Mouse (Mus musculus): ENCODE data around the gene Sox5. TPM values are rescaled to one million over a fixed set of nuclear protein-coding genes. Genes with fewer than 3 reads are reported as not detected.

Sox5 gene
- polyA plus RNA-seq, 1 experiment, result 24.3 TPM

GRCm38 (mm10) chr6:144328779-144329178 lies 453.0 kb downstream of the Sox5 start:
- Histone ChIP-seq H3K4me1 (ENCODE audit: control insufficient read depth, insufficient read depth, low read length) (no peaks in the 10 kb centered on the region), H3K4me3 (ENCODE audit: insufficient read depth, low read length) (no peak overlapping the region), H3K27ac (ENCODE audit: insufficient read depth, low read length) (no peak overlapping the region)
- TF ChIP-seq CTCF (IDR thresholded peaks at IDR 0.05; ENCODE audit: extremely low read depth, insufficient read depth, low read length) (no peak), POLR2A (IDR thresholded peaks at IDR 0.05; ENCODE audit: extremely low read depth, insufficient read depth, low read length) (no peak)

GRCm38 (mm10) chr6:144326817-144327216 lies 455.0 kb downstream of the Sox5 start:
- Histone ChIP-seq H3K4me1 (ENCODE audit: control insufficient read depth, insufficient read depth, low read length) (no peaks in the 10 kb centered on the region), H3K27ac (ENCODE audit: insufficient read depth, low read length) (no peak overlapping the region), H3K4me3 (ENCODE audit: insufficient read depth, low read length) (no peak overlapping the region)
- TF ChIP-seq POLR2A (IDR thresholded peaks at IDR 0.05; ENCODE audit: extremely low read depth, insufficient read depth, low read length), result no peak
- TF ChIP-seq CTCF (IDR thresholded peaks at IDR 0.05; ENCODE audit: extremely low read depth, insufficient read depth, low read length), result no peak

DNA sequence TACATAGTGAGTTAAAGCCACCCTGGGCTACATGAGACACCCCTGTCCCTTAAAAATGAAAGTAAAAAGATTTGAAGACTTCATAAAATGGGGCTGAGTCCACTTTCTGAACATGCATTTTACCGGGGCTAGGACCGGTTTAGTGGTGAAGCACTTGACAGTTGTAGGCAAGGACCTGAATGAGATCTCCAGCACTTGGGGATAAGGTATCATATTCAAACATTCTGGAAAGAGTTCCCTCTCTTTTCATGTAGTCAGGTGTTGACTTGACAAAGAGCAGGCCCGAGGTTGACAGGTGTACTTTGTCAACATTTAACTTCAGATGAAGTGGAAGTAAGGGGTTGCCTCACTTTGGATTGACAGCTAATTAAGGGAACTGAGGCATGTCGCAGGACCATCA lies 458.4 kb downstream of the Sox5 start:
- TF ChIP-seq CTCF (IDR thresholded peaks at IDR 0.05; ENCODE audit: extremely low read depth, insufficient read depth, low read length) (no peak), POLR2A (IDR thresholded peaks at IDR 0.05; ENCODE audit: extremely low read depth, insufficient read depth, low read length) (no peak)
- Histone ChIP-seq H3K4me3 (ENCODE audit: insufficient read depth, low read length) (no peak overlapping the region), H3K27ac (ENCODE audit: insufficient read depth, low read length) (no peak overlapping the region), H3K4me1 (ENCODE audit: control insufficient read depth, insufficient read depth, low read length) (no peaks in the 10 kb centered on the region)

DNA sequence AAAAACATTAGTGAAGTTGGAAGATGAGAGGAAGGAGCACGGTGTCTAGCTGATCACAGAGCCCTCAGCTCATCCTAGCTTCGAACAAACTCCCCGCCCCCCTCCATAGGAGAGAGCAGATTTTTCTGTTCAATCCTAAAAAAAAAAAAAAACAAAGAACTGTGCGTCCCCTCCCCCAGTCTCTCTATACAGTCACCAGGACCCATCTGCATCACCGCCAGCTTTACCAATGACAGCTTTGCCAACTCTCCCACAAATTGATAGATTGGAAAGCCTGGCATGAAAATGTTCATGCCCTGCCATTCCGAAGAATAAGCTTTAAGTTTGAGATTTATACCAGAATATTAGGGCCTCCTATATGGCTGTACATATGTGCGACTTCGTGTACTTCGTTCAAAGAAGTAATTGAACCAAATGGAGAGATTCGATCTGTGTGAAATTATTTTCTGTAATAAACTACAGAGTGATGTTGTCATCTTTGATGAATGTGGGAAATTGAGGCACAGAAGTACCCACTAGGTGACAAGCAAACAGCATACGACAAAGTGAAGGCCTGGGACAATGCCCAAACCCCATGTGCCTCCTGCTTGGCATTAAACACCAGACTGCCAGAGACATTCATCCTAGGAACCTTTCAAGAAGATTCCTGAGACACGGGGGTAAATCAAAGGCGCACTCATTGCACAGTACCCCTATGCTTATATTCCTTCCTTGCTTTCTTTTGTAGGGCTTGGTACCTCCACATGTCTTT lies 459.3 kb downstream of the Sox5 start:
- Histone ChIP-seq H3K27ac (ENCODE audit: insufficient read depth, low read length) (no peak overlapping the region), H3K4me3 (ENCODE audit: insufficient read depth, low read length) (no peak overlapping the region), H3K4me1 (ENCODE audit: control insufficient read depth, insufficient read depth, low read length) (no peaks in the 10 kb centered on the region)
- no peak for TF ChIP-seq POLR2A (IDR thresholded peaks at IDR 0.05; ENCODE audit: extremely low read depth, insufficient read depth, low read length)
- TF ChIP-seq CTCF (IDR thresholded peaks at IDR 0.05; ENCODE audit: extremely low read depth, insufficient read depth, low read length), result no peak

DNA sequence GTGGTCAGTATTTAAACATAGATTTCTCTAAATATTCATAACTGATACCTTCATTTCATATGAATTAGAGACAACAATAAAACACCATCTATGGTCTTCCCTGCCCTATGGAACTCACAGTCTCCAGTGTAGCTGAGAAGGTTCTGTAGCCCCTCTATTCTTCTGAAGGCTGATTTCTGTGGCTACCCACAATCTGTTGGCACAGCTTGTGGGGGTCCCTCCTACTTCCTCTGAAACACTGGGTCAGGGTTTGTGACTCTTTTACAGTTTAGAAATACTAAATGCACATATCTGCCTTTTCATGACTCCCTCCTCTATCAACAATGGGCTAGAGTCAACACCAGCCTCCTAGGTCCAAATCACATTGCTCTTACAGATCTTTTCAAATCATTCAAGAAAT lies 461.4 kb downstream of the Sox5 start:
- H3K4me1 ChIP-seq (ENCODE audit: control insufficient read depth, insufficient read depth, low read length), result no peaks in the 10 kb centered on the region
- TF ChIP-seq CTCF (IDR thresholded peaks at IDR 0.05; ENCODE audit: extremely low read depth, insufficient read depth, low read length) (no peak), POLR2A (IDR thresholded peaks at IDR 0.05; ENCODE audit: extremely low read depth, insufficient read depth, low read length) (no peak)
- no peak overlapping the region for H3K4me3 ChIP-seq (ENCODE audit: insufficient read depth, low read length)
- no peak overlapping the region for H3K27ac ChIP-seq (ENCODE audit: insufficient read depth, low read length)

GRCm38 (mm10) chr6:144319717-144320116 lies 462.1 kb downstream of the Sox5 start:
- Histone ChIP-seq H3K4me1 (ENCODE audit: control insufficient read depth, insufficient read depth, low read length) (no peaks in the 10 kb centered on the region), H3K27ac (ENCODE audit: insufficient read depth, low read length) (no peak overlapping the region), H3K4me3 (ENCODE audit: insufficient read depth, low read length) (no peak overlapping the region)
- TF ChIP-seq POLR2A (IDR thresholded peaks at IDR 0.05; ENCODE audit: extremely low read depth, insufficient read depth, low read length) (no peak), CTCF (IDR thresholded peaks at IDR 0.05; ENCODE audit: extremely low read depth, insufficient read depth, low read length) (no peak)

- H3K27ac ChIP-seq (ENCODE audit: insufficient read depth, low read length), result no peak overlapping the region
- no peak overlapping the region for H3K4me3 ChIP-seq (ENCODE audit: insufficient read depth, low read length)
- H3K4me1 ChIP-seq (ENCODE audit: control insufficient read depth, insufficient read depth, low read length), result no peaks in the 10 kb centered on the region; the same call in 1 of the 2 replicates
- TF ChIP-seq POLR2A (IDR thresholded peaks at IDR 0.05; ENCODE audit: extremely low read depth, insufficient read depth, low read length) (no peak), CTCF (IDR thresholded peaks at IDR 0.05; ENCODE audit: extremely low read depth, insufficient read depth, low read length) (no peak)
Measured at GRCm38 (mm10) chr6:144312781-144313754, 468.7 kb downstream of the Sox5 start.

GRCm38 (mm10) chr6:144312282-144312780 lies 469.4 kb downstream of the Sox5 start:
- Histone ChIP-seq H3K4me3 (ENCODE audit: insufficient read depth, low read length) (no peak overlapping the region), H3K27ac (ENCODE audit: insufficient read depth, low read length) (no peak overlapping the region), H3K4me1 (ENCODE audit: control insufficient read depth, insufficient read depth, low read length) (no peaks in the 10 kb centered on the region; the same call in 1 of the 2 replicates)
- no peak for TF ChIP-seq POLR2A (IDR thresholded peaks at IDR 0.05; ENCODE audit: extremely low read depth, insufficient read depth, low read length)
- TF ChIP-seq CTCF (IDR thresholded peaks at IDR 0.05; ENCODE audit: extremely low read depth, insufficient read depth, low read length), result no peak

DNA sequence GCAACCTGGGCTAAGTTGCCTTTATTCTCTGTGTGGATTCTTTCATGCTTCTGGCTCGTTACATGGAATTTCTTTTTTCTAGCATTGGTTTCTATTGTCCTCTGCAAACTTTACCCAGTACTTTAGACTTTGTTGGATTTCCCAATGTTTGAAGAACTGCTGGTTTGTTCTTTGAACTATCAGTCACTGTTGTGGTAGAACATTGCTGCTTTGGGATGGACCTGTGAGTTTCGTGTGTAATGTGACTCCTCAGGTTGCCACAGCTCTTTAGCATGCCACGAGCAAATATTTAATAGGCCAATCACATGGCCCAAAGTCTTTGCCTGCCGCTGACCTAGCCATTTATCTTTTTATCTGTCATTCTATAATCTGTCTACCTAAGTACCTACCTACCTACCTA lies 470.0 kb downstream of the Sox5 start:
- Histone ChIP-seq H3K4me3 (ENCODE audit: insufficient read depth, low read length) (no peak overlapping the region), H3K27ac (ENCODE audit: insufficient read depth, low read length) (no peak overlapping the region), H3K4me1 (ENCODE audit: control insufficient read depth, insufficient read depth, low read length) (no peaks in the 10 kb centered on the region; the same call in 1 of the 2 replicates)
- TF ChIP-seq POLR2A (IDR thresholded peaks at IDR 0.05; ENCODE audit: extremely low read depth, insufficient read depth, low read length) (no peak), CTCF (IDR thresholded peaks at IDR 0.05; ENCODE audit: extremely low read depth, insufficient read depth, low read length) (no peak)

Measured in cortical plate, adult 2 months (tissue).